Mouse (Mus musculus): ENCODE results near the gene Eps8l1.

The Eps8l1 gene

GRCm38 (mm10) chr7:4478796-4479291, 18.4 kb downstream of the Eps8l1 start:
- no peak for DNase-seq

DNA sequence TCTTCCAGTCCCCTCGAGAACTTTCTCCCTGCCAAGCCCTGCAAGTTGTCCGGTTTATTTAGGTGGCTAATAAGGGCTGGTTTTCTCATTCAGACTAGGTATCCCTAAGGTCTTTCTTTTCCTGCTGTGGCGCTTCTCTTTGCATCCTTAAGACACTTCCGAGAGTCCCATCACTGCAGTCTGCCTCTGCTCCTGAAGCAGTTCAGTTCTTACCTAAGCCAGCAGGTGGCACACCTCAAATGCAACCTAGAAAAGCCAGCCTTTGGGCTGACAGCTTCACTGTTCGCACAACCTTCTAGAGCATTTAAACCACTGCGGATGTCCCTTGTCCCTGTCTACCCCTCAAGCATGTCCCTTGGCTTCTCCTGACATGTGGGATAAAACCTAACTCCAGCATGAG, 19.2 kb downstream of the Eps8l1 start:
- DNase-seq = no peak

GRCm38 (mm10) chr7:4482281-4482680, 21.8 kb downstream of the Eps8l1 start:
- DNase-seq = no peak

DNA sequence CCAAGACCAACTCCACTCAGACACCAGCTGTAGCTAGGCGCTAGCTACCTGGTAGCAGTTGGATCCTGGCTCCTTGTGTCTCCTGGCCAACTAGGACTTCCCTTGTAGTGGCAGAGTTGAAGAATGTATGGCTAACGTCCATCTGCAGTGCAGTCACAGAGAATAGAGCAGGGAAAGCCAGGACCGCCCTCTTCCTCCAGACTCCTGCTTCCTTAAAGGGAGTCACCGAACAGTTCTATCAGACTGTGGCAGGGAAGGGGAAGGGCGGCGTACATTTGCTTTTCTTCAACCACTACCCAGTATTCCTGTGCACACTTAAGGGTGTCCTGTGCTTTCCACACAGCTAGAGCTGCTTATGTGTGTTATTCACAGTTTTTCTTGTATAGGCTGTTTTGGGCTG, 30.8 kb downstream of the Eps8l1 start:
- DNase-seq = no peak

DNA sequence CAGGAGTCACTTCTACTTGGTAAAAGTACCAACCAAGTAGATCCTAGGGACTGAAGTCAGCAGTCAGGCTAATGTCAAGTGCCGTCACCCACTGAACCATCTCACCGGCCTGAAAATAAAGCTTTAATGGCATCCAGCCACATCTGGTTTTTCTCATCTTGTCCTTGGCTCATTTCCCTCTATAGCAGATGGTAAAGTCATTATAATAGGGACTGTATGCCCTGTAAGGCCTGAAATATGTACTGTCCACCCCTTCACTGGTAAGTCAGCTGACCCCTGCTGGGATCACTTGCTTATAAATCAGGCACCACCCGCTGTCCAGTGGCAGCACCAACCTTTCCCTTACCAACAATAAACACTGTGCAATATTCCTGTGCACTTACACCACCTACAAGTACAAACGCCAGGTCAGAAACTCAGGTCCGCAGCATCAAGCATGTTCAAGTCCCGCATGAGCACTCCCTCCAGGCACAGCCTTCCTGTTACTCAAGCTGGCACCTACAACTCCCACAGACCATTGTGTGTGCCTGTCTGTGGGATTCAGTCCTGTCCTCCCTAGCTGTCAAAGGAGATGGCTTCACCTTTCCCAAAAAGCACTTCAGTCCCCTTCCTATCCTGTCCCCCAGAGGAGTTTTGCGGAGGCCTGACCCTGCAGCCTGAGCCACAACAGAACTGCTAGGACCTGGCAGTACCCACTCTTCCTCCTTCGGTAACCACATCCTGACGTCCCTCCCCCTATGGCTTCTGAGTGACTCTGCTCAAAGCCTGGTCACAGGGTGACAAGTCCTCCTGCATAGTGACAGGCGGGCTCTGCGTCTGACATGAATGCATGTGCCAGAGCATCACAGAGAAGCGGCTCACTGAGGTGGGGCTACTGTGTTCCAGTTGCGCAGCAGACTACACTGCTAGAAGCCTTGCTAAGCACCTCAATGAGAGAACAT, 32.1 kb downstream of the Eps8l1 start:
- DNase-seq = no peak

- DNase-seq = no peak
Measured at GRCm38 (mm10) chr7:4493991-4494390, 33.5 kb downstream of the Eps8l1 start.

DNA sequence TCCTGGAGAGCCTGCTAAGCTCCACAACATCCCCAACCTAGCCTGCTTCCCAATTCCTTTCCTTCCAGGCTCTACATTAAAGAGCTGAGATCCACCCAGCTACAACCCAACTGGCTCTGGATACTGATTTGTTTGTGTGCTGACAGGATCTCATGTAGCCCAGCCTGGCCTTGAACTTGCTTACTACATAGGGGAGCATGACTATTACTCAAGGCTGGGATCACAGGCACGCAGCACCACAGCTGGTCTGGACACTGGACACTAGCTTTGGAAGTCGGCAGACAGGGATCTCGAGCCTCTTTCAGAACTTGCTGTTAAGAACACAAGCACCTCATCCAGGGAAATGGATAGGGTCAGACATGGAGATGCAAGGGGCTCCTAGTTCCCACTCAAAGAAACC, 36.0 kb downstream of the Eps8l1 start:
- no peak for DNase-seq

DNA sequence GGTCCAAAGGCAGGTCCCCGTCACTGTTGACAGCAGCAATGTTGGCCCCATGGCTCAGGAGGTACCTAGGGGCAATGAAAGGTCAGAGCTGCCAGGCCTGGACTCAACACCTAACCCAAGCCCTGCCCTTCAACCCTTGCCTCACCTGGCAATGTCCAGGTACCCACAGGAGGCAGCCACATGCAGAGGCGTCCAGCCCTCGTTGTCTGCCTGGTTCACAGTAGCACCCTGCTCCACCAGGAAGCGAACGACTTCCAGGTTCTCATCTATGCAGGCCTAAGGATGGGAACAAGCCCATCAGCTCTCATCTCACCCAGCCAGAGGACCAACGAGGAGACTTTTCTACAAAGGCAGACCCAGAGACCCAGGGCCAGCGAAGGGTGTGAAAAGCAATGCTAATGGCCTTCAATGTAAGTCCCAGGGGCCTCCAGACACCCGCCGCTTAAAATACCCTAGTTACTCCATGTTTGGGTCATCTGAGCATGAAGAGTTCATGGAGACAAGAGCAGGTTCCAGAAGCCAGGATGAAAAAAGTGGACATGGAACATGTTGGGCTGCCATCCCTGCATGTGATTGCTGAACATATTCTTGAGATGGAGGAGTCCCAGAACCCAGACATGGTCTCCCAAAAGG, 36.9 kb downstream of the Eps8l1 start:
- no peak for DNase-seq

DNA sequence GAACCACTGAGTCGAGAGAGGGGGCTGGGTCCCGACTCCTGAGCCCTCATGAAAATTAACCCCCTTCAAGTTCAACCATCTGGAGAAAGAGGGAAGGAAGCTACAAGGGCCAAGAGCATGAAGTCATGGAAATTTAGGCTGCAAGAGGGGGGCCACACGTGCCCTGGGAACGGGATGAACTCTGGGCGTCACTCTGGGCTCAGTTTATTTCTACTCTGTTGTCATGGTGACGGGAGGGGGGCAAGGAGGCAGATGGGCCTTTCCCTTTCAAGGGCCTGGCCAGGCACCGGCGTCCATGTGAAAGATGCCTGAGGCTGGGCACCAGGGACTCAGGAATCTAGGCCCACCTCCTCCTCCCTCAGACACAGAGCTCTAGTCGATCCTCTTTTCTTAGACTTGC, 37.8 kb downstream of the Eps8l1 start:
- DNase-seq = peak; percentile 59

DNA sequence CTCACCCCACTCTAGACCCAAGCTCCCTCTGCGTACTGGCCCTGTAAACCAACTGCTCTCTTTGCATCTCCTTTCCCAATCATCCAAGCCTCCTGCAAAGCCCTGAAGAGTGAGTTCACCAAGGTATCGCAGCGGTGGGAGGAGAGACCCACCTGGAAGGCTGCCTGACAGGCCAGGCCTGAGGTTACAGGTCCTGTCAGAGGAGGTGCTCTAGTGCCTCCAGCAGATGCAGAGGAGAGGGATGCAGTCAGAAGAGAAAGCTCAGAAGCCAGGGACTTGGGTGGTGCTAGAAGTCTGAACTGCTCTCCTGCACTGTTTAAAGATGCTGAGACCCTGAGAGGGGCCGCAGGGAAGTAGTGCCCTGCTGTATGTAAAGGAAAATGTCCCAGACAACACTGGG, 38.6 kb downstream of the Eps8l1 start:
- DNase-seq = no peak

GRCm38 (mm10) chr7:4500892-4501471, 40.5 kb downstream of the Eps8l1 start:
- peak; percentile 77 for DNase-seq

GRCm38 (mm10) chr7:4501558-4502397, 41.3 kb downstream of the Eps8l1 start, which contains the start of gene Ppp1r12c:
Ppp1r12c (minus strand) TSS chr7:4501680.
- DNase-seq = peak; percentile 95

GRCm38 (mm10) chr7:4502421-4503090, 42.1 kb downstream of the Eps8l1 start:
- peak; percentile 67 for DNase-seq

- DNase-seq = peak; percentile 47
Measured at GRCm38 (mm10) chr7:4503100-4503499, 42.6 kb downstream of the Eps8l1 start.

GRCm38 (mm10) chr7:4503858-4504257, 43.4 kb downstream of the Eps8l1 start:
- DNase-seq = no peak

DNA sequence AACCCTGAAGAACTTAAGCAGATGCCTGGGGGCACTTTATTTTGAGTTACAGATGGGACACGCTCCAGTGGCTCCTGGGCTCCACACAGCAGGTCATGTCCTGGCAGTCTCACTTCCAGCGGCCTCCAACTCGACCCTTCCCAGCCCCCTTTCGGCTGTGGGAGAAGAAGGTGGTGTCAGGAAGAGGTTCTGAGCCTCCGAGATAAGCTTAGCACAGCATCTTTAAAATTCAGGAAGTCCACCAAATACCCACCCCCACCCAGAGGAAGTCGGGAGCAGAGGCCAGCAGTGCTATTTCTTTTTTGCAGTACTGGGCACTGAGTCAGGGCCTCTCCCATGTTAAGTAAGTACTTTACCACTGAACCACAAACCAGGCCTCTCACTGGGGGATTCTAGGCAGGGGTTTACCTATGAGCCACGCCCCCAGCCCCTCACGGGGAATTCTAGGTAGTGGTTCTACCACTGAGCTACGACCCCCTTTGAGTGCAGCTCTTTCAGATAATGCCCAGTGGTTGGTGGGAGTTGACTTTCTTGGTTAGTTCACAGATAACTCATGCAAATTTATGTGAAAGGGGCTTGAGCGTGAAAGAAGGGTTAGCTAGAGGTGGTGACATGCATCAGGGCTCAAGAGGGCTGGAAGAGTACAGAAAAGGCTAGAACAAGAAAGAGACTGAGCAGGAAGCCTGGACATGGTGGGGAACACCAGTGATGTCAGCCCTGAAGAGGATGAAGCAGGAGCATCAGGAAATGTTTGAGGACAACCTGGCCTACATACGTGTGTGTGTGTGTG, 44.4 kb downstream of the Eps8l1 start:
- peak; percentile 50 for DNase-seq

DNA sequence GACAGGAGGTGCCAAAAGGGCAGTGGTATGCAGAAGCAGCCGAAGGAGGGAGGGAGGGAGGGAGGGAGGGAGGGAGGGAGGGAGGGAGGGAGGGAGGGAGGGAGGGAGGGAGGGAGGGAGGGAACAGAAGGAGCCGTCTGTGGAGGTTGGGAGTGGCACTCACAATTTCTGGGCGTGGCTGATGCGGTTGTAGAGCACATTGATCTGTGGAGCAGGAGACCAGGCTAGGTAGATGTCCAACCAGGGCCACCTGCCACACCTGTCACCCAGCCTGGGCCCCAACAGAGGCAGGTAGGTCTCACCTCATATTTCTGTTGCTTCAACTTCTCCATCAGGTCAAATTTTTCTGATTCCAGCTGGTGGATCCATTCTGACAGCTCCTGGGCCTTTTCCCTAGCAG, 46.7 kb downstream of the Eps8l1 start:
- DNase-seq = no peak

- DNase-seq = no peak
Measured at GRCm38 (mm10) chr7:4508062-4508738, 47.7 kb downstream of the Eps8l1 start.

GRCm38 (mm10) chr7:4508739-4509116, 48.3 kb downstream of the Eps8l1 start:
- no peak for DNase-seq

GRCm38 (mm10) chr7:4509863-4510608, 49.6 kb downstream of the Eps8l1 start:
- DNase-seq = peak; percentile 49
